Mouse (Mus musculus): ENCODE measurements around the gene Msx1. TPM values are rescaled to one million over a fixed set of nuclear protein-coding genes. Genes with fewer than 3 reads are reported as not detected.

The Msx1 gene
- total RNA-seq, 1 experiment from 2014 or later: not detected

DNA sequence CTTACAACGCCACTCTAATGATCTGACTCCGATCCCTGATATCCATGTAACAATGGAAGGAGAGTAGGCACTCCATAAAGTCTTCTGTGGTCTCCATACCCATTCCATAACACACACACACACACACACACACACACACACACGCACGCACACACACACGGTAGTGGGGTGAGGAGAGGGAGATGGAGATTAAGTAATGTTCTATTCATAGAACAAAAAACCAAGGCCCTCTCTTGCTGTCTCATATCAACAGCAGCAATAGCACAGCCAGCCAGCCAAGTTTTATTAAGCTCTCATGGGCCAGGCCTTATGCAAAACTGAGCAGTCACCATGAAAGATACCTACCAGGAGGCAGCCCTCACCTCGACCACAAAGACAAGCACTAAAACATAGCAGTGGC lies 19.1 kb downstream of the Msx1 start:
- no peak for ATAC-seq (ENCODE audit: extremely low read depth, insufficient number of reproducible peaks, low FRiP score, poor library complexity, severe bottlenecking)

DNA sequence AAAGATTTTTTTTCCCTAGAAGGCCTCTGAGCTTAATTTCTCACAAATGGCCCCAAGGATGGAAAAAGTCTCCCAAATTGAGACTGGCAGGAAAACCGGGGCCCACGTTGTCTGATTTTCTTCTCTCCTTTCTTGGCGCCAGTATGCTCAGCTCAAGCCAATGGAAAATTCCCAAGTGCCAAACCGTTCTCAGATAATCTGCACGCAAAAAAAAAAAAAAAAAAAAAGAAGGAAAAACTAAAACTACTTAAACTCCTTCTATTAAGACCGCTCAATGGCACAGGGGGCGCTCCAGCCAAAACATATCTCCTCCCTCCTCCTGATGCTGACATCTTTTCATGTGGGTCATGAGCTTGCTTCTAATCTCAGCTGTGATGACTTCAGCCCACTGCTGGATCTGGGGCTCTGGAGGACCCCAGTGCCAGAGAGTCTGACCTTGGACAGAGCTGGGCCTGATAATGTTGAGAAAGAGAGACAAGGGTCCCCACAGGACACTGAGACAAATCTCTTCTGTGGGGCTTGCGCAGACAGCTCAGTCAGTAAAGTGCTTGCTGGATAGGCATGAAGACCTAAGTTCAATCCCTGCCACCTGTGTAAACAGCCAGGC lies 19.8 kb downstream of the Msx1 start:
- ATAC-seq (ENCODE audit: extremely low read depth, insufficient number of reproducible peaks, low FRiP score, poor library complexity, severe bottlenecking): no peak

DNA sequence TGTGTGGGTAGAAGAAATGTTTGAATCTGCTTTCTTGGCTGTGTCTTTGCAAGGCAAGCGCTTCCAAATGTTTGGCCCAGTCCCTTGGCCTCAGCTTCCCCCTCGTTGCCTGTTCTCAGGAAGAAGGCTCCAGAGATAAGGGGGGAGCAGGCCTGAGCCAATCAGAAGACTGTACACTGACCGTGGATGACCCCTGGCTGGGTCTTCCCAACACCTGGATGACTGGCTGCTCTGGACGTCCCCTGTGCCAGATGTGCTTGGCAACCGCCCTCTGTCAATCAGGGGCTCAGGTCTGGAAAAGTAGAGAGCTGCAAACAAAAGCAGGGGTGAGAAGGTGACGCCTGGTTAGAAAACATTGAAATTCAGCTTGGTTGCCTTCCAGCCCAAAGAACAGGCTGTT lies 27.1 kb downstream of the Msx1 start:
- ATAC-seq (ENCODE audit: extremely low read depth, insufficient number of reproducible peaks, low FRiP score, poor library complexity, severe bottlenecking): no peak

DNA sequence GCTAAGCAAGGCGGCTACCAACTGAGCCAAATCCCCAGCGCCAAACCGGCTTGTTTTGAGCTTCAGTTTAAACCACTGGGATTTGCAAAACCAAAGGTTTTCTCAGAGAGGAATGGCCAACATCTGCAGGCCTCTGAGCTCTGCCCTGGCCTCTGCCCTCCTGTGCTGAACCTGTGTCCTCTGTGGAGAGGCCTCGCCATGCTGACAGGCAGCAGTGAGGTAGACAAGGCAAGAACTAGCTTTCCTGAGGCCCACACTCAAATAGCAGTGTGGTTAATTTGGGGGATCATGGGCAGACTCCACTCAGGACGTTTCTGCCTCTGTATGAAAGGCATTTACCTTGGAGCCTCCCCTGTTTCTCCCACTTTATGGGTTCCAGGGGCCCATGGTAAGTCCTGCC lies 27.6 kb downstream of the Msx1 start:
- ATAC-seq (ENCODE audit: extremely low read depth, insufficient number of reproducible peaks, low FRiP score, poor library complexity, severe bottlenecking): no peak

DNA sequence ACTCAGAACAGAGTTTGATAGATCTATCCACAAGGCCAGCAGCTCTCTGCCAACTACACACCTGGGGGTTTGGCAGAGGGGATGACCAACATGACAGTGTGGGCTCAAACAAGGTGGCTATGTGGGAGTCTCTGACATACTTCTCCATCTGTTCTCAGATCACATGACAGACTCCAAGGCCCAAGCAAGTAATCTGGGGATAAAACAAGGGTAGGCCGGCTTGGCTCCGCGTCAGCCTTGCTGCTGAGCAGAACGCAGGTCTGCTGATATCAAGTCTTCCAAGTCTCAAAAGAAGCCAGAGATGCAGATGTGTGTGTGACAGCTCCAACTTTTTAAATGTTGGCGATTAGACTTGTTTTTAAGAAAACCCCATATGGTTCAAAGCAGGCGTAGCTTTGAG lies 28.7 kb downstream of the Msx1 start:
- no peak for ATAC-seq (ENCODE audit: extremely low read depth, insufficient number of reproducible peaks, low FRiP score, poor library complexity, severe bottlenecking)

DNA sequence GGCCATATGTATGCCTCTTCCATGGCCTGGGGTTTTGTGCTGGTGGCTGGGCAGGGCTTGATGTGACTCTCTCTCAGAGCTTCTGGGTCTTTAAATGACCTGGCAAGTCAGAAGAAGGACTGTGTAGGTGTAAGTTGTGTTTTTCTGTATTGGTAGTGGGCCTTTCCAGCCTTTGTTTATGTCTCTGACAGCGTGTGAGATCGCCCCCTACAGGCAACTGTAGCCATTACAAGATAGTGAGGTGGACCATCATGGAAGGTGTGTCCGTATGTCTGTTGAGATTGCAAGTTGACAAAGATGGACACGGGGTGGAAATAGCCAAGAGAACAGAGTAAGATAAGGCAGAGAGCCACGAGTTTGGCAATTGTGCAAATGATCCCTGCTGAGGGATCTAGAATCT lies 32.2 kb downstream of the Msx1 start:
- ATAC-seq (ENCODE audit: extremely low read depth, insufficient number of reproducible peaks, low FRiP score, poor library complexity, severe bottlenecking): no peak

DNA sequence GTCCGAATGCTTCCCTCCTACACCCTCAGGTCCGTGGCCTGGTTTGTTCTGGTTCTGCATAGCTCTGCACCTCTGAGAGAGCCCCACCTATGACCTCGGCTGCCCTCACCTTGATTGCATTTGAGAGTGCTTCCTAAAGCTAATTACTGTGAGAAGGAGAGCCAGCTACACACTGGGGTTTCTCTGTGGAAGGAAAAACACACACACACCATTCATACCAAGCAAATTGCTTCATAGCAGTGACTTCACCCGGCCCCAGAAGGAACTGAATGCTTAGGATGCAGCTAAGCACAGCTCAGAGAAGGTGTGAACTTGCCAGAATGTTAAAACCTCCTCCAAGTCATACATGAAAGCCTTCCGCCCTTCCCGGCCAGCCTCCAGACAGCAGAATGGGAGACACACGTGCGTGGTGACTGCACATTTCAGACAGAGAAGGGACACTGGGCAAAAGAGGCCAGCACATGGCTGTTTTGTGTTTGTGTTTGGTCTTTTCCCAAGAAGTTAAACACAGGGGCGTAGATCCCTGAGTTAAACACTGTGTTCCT lies 39.5 kb downstream of the Msx1 start:
- no peak for ATAC-seq (ENCODE audit: extremely low read depth, insufficient number of reproducible peaks, low FRiP score, poor library complexity, severe bottlenecking)

DNA sequence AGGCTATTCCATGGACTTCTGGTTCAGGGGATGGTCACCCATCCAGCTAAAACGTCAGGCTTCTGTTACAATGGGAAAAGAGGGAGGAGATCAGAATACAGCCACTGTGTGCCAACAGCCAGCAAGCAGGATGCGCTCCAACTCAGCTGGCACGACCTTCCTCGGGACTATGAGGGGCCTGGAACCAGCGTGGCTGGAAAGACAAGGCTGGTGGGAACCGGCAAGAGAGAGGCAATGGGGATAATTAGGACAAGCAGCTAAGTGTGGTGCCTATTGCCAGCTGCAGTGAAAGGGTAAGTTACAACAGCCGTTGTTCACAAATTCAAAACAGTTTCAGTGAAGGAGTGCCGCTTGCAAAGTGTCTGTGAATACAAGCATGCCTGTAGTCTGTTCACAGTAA lies 41.1 kb downstream of the Msx1 start:
- no peak for ATAC-seq (ENCODE audit: extremely low read depth, insufficient number of reproducible peaks, low FRiP score, poor library complexity, severe bottlenecking)

DNA sequence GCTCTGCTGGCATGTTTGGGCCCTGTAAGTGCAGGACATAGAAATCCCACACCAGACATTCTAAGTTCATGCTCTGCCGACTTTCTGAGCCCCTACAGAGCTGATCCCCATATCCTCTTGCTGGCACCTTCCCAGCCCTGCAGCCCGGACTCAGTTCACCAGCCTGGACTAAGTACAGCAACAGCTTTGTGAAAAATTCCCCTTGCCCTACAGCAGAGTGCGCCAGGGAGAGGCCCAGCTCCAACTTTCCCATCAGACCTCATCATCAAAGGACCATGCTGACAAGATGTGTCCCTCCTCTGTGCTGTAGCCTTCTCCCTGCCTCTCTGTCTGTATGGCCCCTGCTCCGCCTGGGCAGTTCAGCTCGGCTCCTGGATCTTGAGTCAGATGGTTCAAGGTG lies 48.7 kb downstream of the Msx1 start:
- no peak for ATAC-seq (ENCODE audit: extremely low read depth, insufficient number of reproducible peaks, low FRiP score, poor library complexity, severe bottlenecking)

DNA sequence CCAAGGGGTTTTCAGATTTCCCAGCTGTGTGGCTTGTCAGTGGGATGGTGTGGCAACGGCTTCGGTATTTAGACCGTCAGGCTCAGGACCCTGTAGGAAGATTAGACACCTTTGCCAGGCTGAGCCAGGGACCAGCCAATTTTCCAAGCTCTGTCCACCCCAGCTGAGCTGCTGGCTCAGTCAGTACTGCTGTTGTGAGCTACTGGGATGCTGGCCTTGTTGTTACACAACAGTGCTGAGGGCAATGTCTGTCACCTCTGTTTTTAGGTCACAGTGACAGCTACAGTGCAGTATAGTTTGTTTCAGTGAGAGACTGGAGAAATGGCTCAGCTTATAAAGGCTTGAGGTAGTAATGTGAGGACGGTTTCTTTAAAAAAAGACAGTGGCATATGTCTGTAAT lies 50.4 kb downstream of the Msx1 start:
- ATAC-seq (ENCODE audit: extremely low read depth, insufficient number of reproducible peaks, low FRiP score, poor library complexity, severe bottlenecking): no peak

DNA sequence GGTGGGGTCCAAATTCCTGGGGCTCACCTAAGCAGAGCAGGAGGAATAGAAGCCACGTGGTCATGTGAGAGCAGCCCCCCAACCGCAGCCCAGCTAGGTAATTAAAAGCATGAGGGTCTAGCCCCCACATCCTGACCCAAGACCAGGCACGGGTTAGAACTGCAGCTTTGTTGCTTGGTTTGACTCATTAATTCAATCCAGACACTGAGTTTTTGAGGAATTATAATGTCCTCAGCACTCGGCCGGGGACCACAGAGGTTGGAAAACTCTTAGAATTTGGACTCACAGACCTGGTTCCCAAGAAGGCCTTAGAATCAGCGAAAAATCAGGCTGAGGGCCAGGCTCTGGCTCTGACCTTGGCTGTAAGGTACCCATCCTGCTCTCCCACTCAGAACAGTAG lies 53.5 kb downstream of the Msx1 start:
- ATAC-seq (ENCODE audit: extremely low read depth, insufficient number of reproducible peaks, low FRiP score, poor library complexity, severe bottlenecking): no peak

Other genes with a start within 250 kb of the Msx1 start
- 0.23 TPM in 1 of 2 replicates, not detected in the other for gene Stk32b, start 107.4 kb downstream of the Msx1 start, total RNA-seq (2017)
- not detected in 2 replicates for gene Cytl1, start 89.1 kb downstream of the Msx1 start, total RNA-seq (2017)
- gene Stx18, start 214.2 kb upstream of the Msx1 start, total RNA-seq (2017): 25.7 and 29.7 TPM in 2 replicates

All from neutrophil, adult 5-6 weeks (primary cell).